Mouse (Mus musculus) urinary bladder, adult 2 months (tissue): Measurements from ENCODE around the gene Slc26a6. TPM values are rescaled to one million over a fixed set of nuclear protein-coding genes. Genes with fewer than 3 reads are reported as not detected.

ENCODE experiments used
- DNase-seq: peaks from one replicate; pipeline ENCODE4 v3.0.0; 2022; ENCODE audit warnings: low spot score
- polyA plus RNA-seq: library from polyadenylated mRNA; depleted of rRNA; stranded (reverse); fragments of >200 nt; gene quantifications from 2 replicates; pipeline ENCODE4 v1.2.3, GENCODE M21; 2012; rRNA removed

Slc26a6 gene
- 9.7 and 9.8 TPM in 2 replicates for polyA plus RNA-seq

- DNase-seq = no peak
Measured at GRCm38 (mm10) chr9:108852976-108853375, at the start of gene Slc26a6. Gene Slc26a6, plus strand, starts transcription at chr9:108853283.

- no peak for DNase-seq
Measured at GRCm38 (mm10) chr9:108805768-108806167, 47.3 kb upstream of the Slc26a6 start.

- DNase-seq = no peak
Measured at GRCm38 (mm10) chr9:108806379-108806778, 46.7 kb upstream of the Slc26a6 start.

- DNase-seq = no peak
Measured at GRCm38 (mm10) chr9:108806831-108807230, 46.3 kb upstream of the Slc26a6 start.

- no peak for DNase-seq
Measured at GRCm38 (mm10) chr9:108807674-108808073, 45.4 kb upstream of the Slc26a6 start.

GRCm38 (mm10) chr9:108808163-108808665, 44.9 kb upstream of the Slc26a6 start, which contains the start of gene Nckipsd:
Gene Nckipsd, plus strand, starts transcription at chr9:108808368.
- DNase-seq = peak; percentile 97

- no peak for DNase-seq
Measured at GRCm38 (mm10) chr9:108809188-108809587, 43.9 kb upstream of the Slc26a6 start.

- DNase-seq = no peak
Measured at GRCm38 (mm10) chr9:108809723-108810122, 43.4 kb upstream of the Slc26a6 start.

GRCm38 (mm10) chr9:108810516-108810915, 42.6 kb upstream of the Slc26a6 start:
- no peak for DNase-seq

- DNase-seq = no peak
Measured at GRCm38 (mm10) chr9:108815557-108815956, 37.5 kb upstream of the Slc26a6 start.

- no peak for DNase-seq
Measured at GRCm38 (mm10) chr9:108819495-108819894, 33.6 kb upstream of the Slc26a6 start.

GRCm38 (mm10) chr9:108820077-108820476, 33.0 kb upstream of the Slc26a6 start:
- no peak for DNase-seq

GRCm38 (mm10) chr9:108824144-108824685, 28.9 kb upstream of the Slc26a6 start:
- no peak for DNase-seq

GRCm38 (mm10) chr9:108824755-108825413, 28.2 kb upstream of the Slc26a6 start:
- no peak for DNase-seq

- no peak for DNase-seq
Measured at GRCm38 (mm10) chr9:108825820-108826699, 27.0 kb upstream of the Slc26a6 start, which contains the start of gene Celsr3. Gene Celsr3, plus strand, starts transcription at chr9:108826320.

- DNase-seq = peak; percentile 81
Measured at GRCm38 (mm10) chr9:108826700-108827340, 26.3 kb upstream of the Slc26a6 start.

- DNase-seq = no peak
Measured at GRCm38 (mm10) chr9:108827454-108827853, 25.6 kb upstream of the Slc26a6 start.

- DNase-seq = no peak
Measured at GRCm38 (mm10) chr9:108827906-108828305, 25.2 kb upstream of the Slc26a6 start.

- DNase-seq = no peak
Measured at GRCm38 (mm10) chr9:108831637-108832036, 21.4 kb upstream of the Slc26a6 start.

- peak; percentile 49 for DNase-seq
Measured at GRCm38 (mm10) chr9:108832390-108833108, 20.5 kb upstream of the Slc26a6 start.

- no peak for DNase-seq
Measured at GRCm38 (mm10) chr9:108842989-108843388, 10.1 kb upstream of the Slc26a6 start.
